Mouse (Mus musculus) embryonic facial prominence, embryonic 15.5 days (tissue): ENCODE measurements around the gene Psmg4. TPM values are rescaled to one million over a fixed set of nuclear protein-coding genes. Genes with fewer than 3 reads are reported as not detected.

Experiments used
- ATAC-seq: fragments of 200-750 bp; cut with Nextera tagmentation; 2 replicates; pipeline ENCODE4 v1.8.0; 2017; ENCODE audit warnings: low read depth, moderate TSS enrichment; ENCODE audit not compliant: insufficient number of reproducible peaks, low FRiP score, low TSS enrichment
- H3K27ac ChIP-seq: fragments of 300-500 bp; sonication (generic); replicated peaks from 2 replicates; pipeline ENCODE4 v1.5.1; 2015; ENCODE audit warnings: mild to moderate bottlenecking, inconsistent platforms
- H3K27me3 ChIP-seq: fragments of 300-500 bp; sonication (generic); 2 replicates; pipeline ENCODE4 v1.6.1; 2015; ENCODE audit warnings: inconsistent platforms
- H3K36me3 ChIP-seq: fragments of 300-500 bp; sonication (generic); 2 replicates; pipeline ENCODE4 v1.6.1; 2015; ENCODE audit warnings: mild to moderate bottlenecking, inconsistent platforms
- H3K4me1 ChIP-seq: fragments of 300-500 bp; sonication (generic); 2 replicates; pipeline ENCODE4 v1.6.1; 2015; ENCODE audit warnings: inconsistent platforms
- H3K4me2 ChIP-seq: fragments of 300-500 bp; sonication (generic); replicated peaks from 2 replicates; pipeline ENCODE4 v1.6.1; 2015; ENCODE audit warnings: mild to moderate bottlenecking, inconsistent platforms
- H3K4me3 ChIP-seq: fragments of 300-500 bp; sonication (generic); replicated peaks from 2 replicates; pipeline ENCODE4 v1.5.1; 2015; ENCODE audit warnings: mild to moderate bottlenecking, inconsistent platforms
- H3K9ac ChIP-seq: fragments of 300-500 bp; sonication (generic); 2 replicates; pipeline ENCODE4 v1.6.1; 2015; ENCODE audit warnings: inconsistent platforms
- H3K9me3 ChIP-seq: fragments of 300-500 bp; sonication (generic); replicated peaks from 2 replicates; pipeline ENCODE4 v1.6.1; 2016; ENCODE audit warnings: inconsistent platforms
- WGBS: fragments of 180-500 bp; shearing (Covaris S2); methylation state at CpG from one replicate; pipeline ENCODE4 v1.1.7; 2015; 5-methylcytosine and 5-hydroxymethylcytosine counted together
- polyA plus RNA-seq: library from polyadenylated mRNA; unstranded; fragments of >200 nt; fragmentation: Nextera tagmentation; extraction: Ambion mirVana; gene quantifications from 2 replicates; pipeline ENCODE4 v1.2.1, GENCODE M21; 2015

Gene Psmg4
- polyA plus RNA-seq, 1 experiment from 2014 or later = 72.6 TPM

GRCm38 (mm10) chr13:34148767-34149392 is 13.9 kb upstream of the Psmg4 start:
- no peaks in the 10 kb centered on the region for H3K9me3 ChIP-seq
- H3K36me3 ChIP-seq = no peaks in the 10 kb centered on the region
- peak overlapping the region; percentile 73 for H3K4me2 ChIP-seq
- H3K27ac ChIP-seq = peak overlapping the region; percentile 88
- H3K9ac ChIP-seq = peak overlapping the region; percentile 44
- H3K27me3 ChIP-seq = no peaks in the 10 kb centered on the region
- ATAC-seq = peak; percentile 74
- peaks cover 23% of the 10 kb centered on the region for H3K4me1 ChIP-seq
- H3K4me3 ChIP-seq = peak overlapping the region; percentile 51
- 2% methylated on average over 23 of the region's 23 CpGs for WGBS

- Histone ChIP-seq H3K27ac (peak overlapping the region; percentile 88), H3K27me3 (no peaks in the 10 kb centered on the region), H3K9ac (peak overlapping the region; percentile 44; the same call in 1 of the 2 replicates), H3K4me2 (peak overlapping the region; percentile 73), H3K4me3 (peak overlapping the region; percentile 51), H3K36me3 (no peaks in the 10 kb centered on the region), H3K9me3 (no peaks in the 10 kb centered on the region), H3K4me1 (peaks cover 31% of the 10 kb centered on the region)
- WGBS = 41% methylated on average over 5 of the region's 5 CpGs
- ATAC-seq = no peak
Observed at GRCm38 (mm10) chr13:34149463-34150176, 13.1 kb upstream of the Psmg4 start.

DNA sequence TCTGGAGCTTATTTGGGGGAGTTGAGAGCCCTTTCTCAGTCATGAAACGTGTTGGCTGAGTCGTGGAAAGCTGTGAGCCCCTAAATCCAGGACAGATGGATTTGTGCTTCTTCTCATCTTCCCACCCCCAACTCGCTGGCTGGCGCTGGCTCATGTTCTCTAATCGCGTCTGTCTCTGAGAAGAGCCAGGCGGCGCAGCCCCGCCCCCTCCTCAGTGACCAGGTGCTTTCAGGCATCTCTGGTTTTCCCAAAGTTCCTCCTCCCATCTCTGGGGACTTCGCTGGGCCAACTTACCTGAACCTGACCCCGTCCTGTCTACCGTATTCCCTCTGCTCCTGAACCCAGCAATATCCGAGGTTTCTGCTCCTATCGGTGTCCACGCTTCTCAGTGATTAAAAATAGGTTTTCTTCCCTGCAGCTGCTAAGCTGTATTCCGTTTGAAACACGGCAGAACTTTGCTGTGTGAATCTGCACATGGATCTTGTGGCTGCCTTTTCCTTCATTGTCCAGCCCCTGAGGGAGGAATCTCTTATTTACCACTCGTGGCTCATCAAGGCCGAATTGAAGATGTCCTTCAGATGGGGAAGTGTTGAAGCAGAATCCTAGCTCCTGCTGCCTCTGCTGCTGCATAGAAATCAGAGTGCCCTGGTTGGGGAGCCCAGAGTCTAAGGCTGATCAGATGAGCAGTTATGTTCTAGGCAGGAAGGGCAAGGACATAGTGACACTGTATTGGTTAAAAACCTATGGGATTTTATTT is 12.3 kb upstream of the Psmg4 start:
- Histone ChIP-seq H3K27me3 (no peaks in the 10 kb centered on the region), H3K4me2 (peak overlapping the region; percentile 32), H3K27ac (peak overlapping the region; percentile 88; the same call in 1 of the 2 replicates), H3K36me3 (no peaks in the 10 kb centered on the region), H3K9ac (no peak overlapping the region), H3K4me1 (peaks cover 33% of the 10 kb centered on the region), H3K9me3 (no peaks in the 10 kb centered on the region), H3K4me3 (peak overlapping the region; percentile 10; the same call in 1 of the 2 replicates)
- WGBS = 8% methylated on average over 19 of the region's 19 CpGs
- no peak for ATAC-seq

GRCm38 (mm10) chr13:34151425-34151824 is 11.3 kb upstream of the Psmg4 start:
- Histone ChIP-seq H3K4me2 (no peak overlapping the region), H3K27ac (no peak overlapping the region), H3K4me1 (peaks cover 37% of the 10 kb centered on the region), H3K27me3 (no peaks in the 10 kb centered on the region), H3K4me3 (no peak overlapping the region), H3K36me3 (no peaks in the 10 kb centered on the region), H3K9ac (no peak overlapping the region), H3K9me3 (no peaks in the 10 kb centered on the region)
- WGBS = 82% methylated on average over 1 of the region's 1 CpGs
- ATAC-seq = no peak

- no peak overlapping the region for H3K27ac ChIP-seq
- H3K4me1 ChIP-seq = peaks cover 47% of the 10 kb centered on the region
- H3K27me3 ChIP-seq = no peaks in the 10 kb centered on the region
- H3K9ac ChIP-seq = no peak overlapping the region
- no peak for ATAC-seq
- no peaks in the 10 kb centered on the region for H3K36me3 ChIP-seq
- no peaks in the 10 kb centered on the region for H3K9me3 ChIP-seq
- WGBS = 62% methylated on average over 7 of the region's 7 CpGs
- no peak overlapping the region for H3K4me2 ChIP-seq
- H3K4me3 ChIP-seq = no peak overlapping the region
Observed at GRCm38 (mm10) chr13:34152695-34153094, 10.1 kb upstream of the Psmg4 start.

- Histone ChIP-seq H3K9ac (no peak overlapping the region), H3K4me1 (peaks cover 47% of the 10 kb centered on the region), H3K9me3 (no peaks in the 10 kb centered on the region), H3K36me3 (no peaks in the 10 kb centered on the region), H3K27ac (no peak overlapping the region), H3K27me3 (no peaks in the 10 kb centered on the region), H3K4me3 (no peak overlapping the region), H3K4me2 (no peak overlapping the region)
- no peak for ATAC-seq
- WGBS = 69% methylated on average over 4 of the region's 5 CpGs
Observed at GRCm38 (mm10) chr13:34153254-34154011, 9.3 kb upstream of the Psmg4 start.

DNA sequence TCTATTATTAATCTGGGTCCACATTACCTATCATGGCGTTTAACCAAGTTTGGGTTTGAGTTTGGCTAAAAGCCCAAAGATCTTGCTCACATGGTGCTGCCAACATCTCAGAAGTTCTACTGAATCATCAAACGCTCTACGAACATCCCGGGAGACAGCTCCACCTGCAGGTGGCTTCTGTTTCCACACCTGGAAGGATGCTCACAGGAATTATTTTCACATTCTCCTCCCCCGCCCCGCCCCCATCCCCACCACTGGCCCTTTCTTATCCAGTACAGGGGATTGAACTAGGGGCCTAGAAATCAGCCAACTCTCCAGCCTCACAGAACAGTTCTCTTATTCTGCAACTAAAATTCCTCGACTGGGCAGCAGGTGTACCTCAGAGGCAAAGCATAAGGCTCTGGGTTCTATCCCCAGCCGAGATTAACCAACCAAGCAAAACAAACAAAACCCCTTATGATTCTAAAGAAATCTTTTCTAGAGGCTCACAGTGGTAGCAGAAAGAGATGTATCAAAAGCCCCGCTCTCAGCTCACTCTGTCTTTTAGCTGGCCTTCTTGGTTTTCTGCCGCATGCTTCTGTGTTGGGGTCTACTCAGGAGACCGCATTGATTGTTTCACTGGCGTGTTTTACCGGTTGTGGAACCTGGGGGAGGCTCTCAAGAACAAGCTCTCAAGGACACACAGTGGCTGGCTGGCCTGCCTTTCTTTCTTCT is 8.4 kb upstream of the Psmg4 start:
- WGBS = 49% methylated on average over 13 of the region's 13 CpGs
- Histone ChIP-seq H3K27me3 (no peaks in the 10 kb centered on the region), H3K4me1 (peaks cover 43% of the 10 kb centered on the region), H3K36me3 (no peaks in the 10 kb centered on the region), H3K4me2 (peak overlapping the region; percentile 36), H3K4me3 (peak overlapping the region; percentile 27), H3K9me3 (no peaks in the 10 kb centered on the region), H3K27ac (peak overlapping the region; percentile 55), H3K9ac (no peak overlapping the region)
- no peak for ATAC-seq

DNA sequence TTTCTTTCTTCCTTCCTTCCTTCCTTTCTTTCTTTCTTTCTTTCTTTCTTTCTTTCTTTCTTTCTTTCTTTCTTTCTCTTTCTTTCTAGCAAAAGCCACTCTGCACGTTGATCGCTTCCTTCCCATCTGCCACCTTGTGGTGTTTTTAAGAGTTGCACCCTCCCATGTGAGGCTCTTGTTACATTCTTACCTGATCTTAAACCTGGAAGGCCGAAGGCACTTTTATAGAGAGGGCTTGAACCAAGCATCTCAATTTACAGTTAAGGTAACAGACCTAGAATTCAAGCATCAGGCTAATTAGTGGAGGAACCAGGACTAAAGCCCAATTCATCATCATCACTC is 7.9 kb upstream of the Psmg4 start:
- no peaks in the 10 kb centered on the region for H3K36me3 ChIP-seq
- peaks cover 38% of the 10 kb centered on the region for H3K4me1 ChIP-seq
- WGBS = 31% methylated on average over 3 of the region's 3 CpGs
- H3K27me3 ChIP-seq = no peaks in the 10 kb centered on the region
- H3K9me3 ChIP-seq = no peaks in the 10 kb centered on the region
- H3K27ac ChIP-seq = peak overlapping the region; percentile 55
- no peak overlapping the region for H3K9ac ChIP-seq
- ATAC-seq = no peak
- peak overlapping the region; percentile 27 for H3K4me3 ChIP-seq
- H3K4me2 ChIP-seq = peak overlapping the region; percentile 36

DNA sequence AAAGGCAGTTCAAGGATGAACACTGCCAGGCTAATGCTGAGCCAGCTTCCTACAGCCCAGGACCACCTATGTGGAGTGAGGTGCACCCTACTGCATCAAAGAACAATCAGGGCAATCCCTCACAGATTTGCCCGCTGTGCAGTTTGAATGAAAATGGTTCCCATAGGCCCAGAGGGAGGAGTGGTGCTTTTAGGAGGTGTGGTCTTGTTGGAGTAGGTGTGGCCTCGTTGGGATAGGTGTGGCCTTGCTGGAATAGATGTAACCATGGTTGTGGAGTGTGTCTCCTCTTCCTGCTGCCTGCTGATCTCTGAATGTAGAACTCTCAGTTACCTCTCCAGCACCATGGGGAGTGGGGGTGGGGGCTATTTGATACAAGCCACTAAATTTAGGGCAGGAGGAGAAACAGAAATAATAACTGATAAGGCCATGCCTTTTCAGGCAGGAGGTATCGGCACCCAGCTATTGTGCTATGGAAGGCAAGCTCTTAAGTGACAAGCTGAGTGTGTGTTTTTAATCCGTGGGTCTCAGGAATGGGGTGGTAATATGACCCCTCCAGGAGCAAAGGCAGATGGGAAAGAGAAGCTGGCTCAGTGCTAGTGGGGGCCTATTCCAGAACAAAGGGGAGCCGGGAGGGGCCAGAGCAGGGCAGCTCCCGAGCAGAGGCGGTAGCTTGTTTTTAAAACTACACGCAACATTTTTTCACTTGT is 6.5 kb upstream of the Psmg4 start:
- H3K4me2 ChIP-seq = no peak overlapping the region; the same call in 1 of the 2 replicates
- peak; percentile 63 for ATAC-seq
- peaks cover 29% of the 10 kb centered on the region for H3K4me1 ChIP-seq
- no peaks in the 10 kb centered on the region for H3K9me3 ChIP-seq
- H3K36me3 ChIP-seq = no peaks in the 10 kb centered on the region
- no peaks in the 10 kb centered on the region for H3K27me3 ChIP-seq
- no peak overlapping the region for H3K9ac ChIP-seq
- no peak overlapping the region for H3K4me3 ChIP-seq
- WGBS = 36% methylated on average over 8 of the region's 8 CpGs
- peak overlapping the region; percentile 63 for H3K27ac ChIP-seq

GRCm38 (mm10) chr13:34156840-34157185 is 6.0 kb upstream of the Psmg4 start:
- WGBS = 64% methylated on average over 2 of the region's 2 CpGs
- no peak overlapping the region for H3K4me2 ChIP-seq
- no peak overlapping the region for H3K4me3 ChIP-seq
- H3K9ac ChIP-seq = no peak overlapping the region
- peak overlapping the region; percentile 63 for H3K27ac ChIP-seq
- H3K36me3 ChIP-seq = no peaks in the 10 kb centered on the region
- H3K27me3 ChIP-seq = no peaks in the 10 kb centered on the region
- H3K9me3 ChIP-seq = no peaks in the 10 kb centered on the region
- peak; percentile 16; the same call in 1 of the 2 replicates for ATAC-seq
- peaks cover 29% of the 10 kb centered on the region for H3K4me1 ChIP-seq
